Mouse (Mus musculus) ES-E14 (cell line): Measurements from ENCODE around the gene Icam2.

Experiments
- CHD2 ChIP-seq: IDR thresholded peaks from 2 replicates; pipeline ENCODE4 v1.6.1; 2014; ENCODE audit warnings: mild to moderate bottlenecking, low read depth, low read length, inconsistent platforms
- HCFC1 ChIP-seq: IDR thresholded peaks from 2 replicates; pipeline ENCODE4 v1.6.1; 2012; ENCODE audit warnings: low read length, inconsistent platforms, borderline replicate concordance; ENCODE audit not compliant: insufficient read depth
- MAFK ChIP-seq: IDR thresholded peaks from 2 replicates; pipeline ENCODE4 v1.6.1; 2014; ENCODE audit warnings: mild to moderate bottlenecking, low read depth, low read length, inconsistent platforms; ENCODE audit not compliant: insufficient read depth
- ZC3H11A ChIP-seq: IDR thresholded peaks from 2 replicates; pipeline ENCODE4 v1.6.1; 2012; ENCODE audit warnings: low read depth, mild to moderate bottlenecking, inconsistent platforms, low read length, borderline replicate concordance
- ZNF384 ChIP-seq: IDR thresholded peaks from 2 replicates; pipeline ENCODE4 v1.6.1; 2012; ENCODE audit warnings: low read depth, low read length, inconsistent platforms

DNA sequence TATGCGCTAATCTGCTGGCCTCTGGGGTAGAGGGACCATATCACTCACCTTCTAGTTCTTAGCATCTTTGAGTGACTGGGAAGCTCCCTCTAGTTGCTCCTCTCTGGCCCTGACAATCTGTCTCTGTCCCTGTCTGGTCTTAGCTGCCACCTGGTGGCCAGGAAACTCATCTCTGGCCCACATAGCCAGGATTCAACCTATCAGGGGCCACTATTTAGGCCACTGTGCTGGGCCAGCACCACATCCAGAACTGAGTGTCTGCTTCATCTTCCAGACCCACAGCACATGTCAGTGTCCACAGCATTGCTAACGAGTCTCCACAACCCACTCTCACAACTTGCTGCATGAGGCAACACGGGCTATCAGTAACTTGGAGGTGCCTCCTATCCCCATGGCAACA is 9.8 kb upstream of the Icam2 start:
- no peak for TF ChIP-seq HCFC1
- no peak for TF ChIP-seq ZNF384
- no peak for TF ChIP-seq CHD2
- no peak for TF ChIP-seq MAFK
- no peak for TF ChIP-seq ZC3H11A
